Mouse (Mus musculus): ENCODE measurements around the gene Iqsec1.

- TF ChIP-seq CTCF (IDR thresholded peaks at IDR 0.05; ENCODE audit: low read depth, low read length) = no peak
- TF ChIP-seq POLR2A (IDR thresholded peaks at IDR 0.05; ENCODE audit: extremely low read depth, insufficient read depth, low read length) = no peak
Measured at GRCm38 (mm10) chr6:90748976-90749375, 239.5 kb downstream of the Iqsec1 start.
